Comparison of ENCODE assay signal across 9 mouse cellular contexts in the genomic region with DNA sequence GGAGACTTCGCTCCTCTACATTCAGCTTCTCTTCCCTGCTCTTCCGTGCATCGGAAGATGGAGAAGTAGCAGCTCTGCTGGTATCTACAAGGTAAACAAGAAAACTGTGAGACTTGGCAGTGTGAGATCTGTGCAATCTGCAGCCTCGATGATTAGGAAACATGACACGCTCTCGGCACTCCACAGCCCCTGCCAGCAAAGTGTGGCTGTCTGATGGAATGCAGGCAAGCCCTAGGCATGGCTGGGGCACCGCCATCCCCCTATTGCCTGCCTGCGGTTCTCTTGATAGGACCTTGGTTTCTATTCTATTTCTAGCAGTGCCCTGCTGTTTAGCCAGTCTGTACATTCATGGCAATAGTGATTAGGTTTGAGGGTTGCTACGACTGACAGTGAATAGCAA. TPM values are rescaled to one million over a fixed set of nuclear protein-coding genes. Genes with fewer than 3 reads are reported as not detected.
DNase-seq lines count a peak whose midpoint lies in the region; ATAC-seq lines count a peak whose summit lies in the region.
"Had no signal": no experiment of that assay in that cellular context is flagged by ENCODE, and none has a peak within 500 bp of the region (broad histone marks: within the 10 kb centered on the region; RNA-seq: fewer than 3 reads in every experiment).

No protein-coding gene starts in this region.

- DNase-seq in embryo, embryonic 10 days (ENCODE audit: low spot score): peak; percentile 43
- no peak for DNase-seq in embryo, embryonic 11 days
- DNase-seq in midbrain, embryonic 10.5 days (ENCODE audit: low spot score): no peak
- no peak for DNase-seq in thymus, postnatal 25 days
- no peak for DNase-seq in urinary bladder, adult 18-20 months (ENCODE audit: low spot score in 2 of 2)

- no peaks in the 10 kb centered on the region for H3K36me3 ChIP-seq in midbrain, embryonic 15.5 days (replicated peaks)
- H3K36me3 ChIP-seq in midbrain, embryonic 10.5 days: no peaks in the 10 kb centered on the region
- no peaks in the 10 kb centered on the region for H3K36me3 ChIP-seq in hindbrain, embryonic 13.5 days
- no peaks in the 10 kb centered on the region for H3K36me3 ChIP-seq in neural tube, embryonic 14.5 days (ENCODE audit: control insufficient read depth, insufficient read depth, low read length)

- no peak overlapping the region for H3K9ac ChIP-seq in midbrain, embryonic 15.5 days
- H3K9ac ChIP-seq in hindbrain, embryonic 13.5 days: peak overlapping the region; percentile 35; the same call in 1 of the 2 replicates
- no peak overlapping the region for H3K9ac ChIP-seq in neural tube, embryonic 14.5 days (replicated peaks; ENCODE audit: low read depth, low read length)

- no peak overlapping the region for H3K4me2 ChIP-seq in midbrain, embryonic 15.5 days
- H3K4me2 ChIP-seq in hindbrain, embryonic 13.5 days: no peak overlapping the region
- H3K4me2 ChIP-seq in neural tube, embryonic 14.5 days (ENCODE audit: low read depth, low read length): no peak overlapping the region

- peaks cover 13% of the 10 kb centered on the region for H3K4me1 ChIP-seq in midbrain, embryonic 15.5 days
- H3K4me1 ChIP-seq in midbrain, embryonic 10.5 days: peaks cover 14% of the 10 kb centered on the region
- peaks cover 28% of the 10 kb centered on the region for H3K4me1 ChIP-seq in hindbrain, embryonic 13.5 days (replicated peaks)
- H3K4me1 ChIP-seq in neural tube, embryonic 14.5 days (ENCODE audit: control insufficient read depth, insufficient read depth, low read length): peaks cover 21% of the 10 kb centered on the region

- peak overlapping the region; percentile 16 for H3K27ac ChIP-seq in midbrain, embryonic 15.5 days
- H3K27ac ChIP-seq in midbrain, embryonic 10.5 days (replicated peaks): no peak overlapping the region
- H3K27ac ChIP-seq in hindbrain, embryonic 13.5 days: peak overlapping the region; percentile 18; the same call in 1 of the 2 replicates
- H3K27ac ChIP-seq in neural tube, embryonic 14.5 days (ENCODE audit: low read depth, low read length): peak overlapping the region; percentile 29; the same call in 1 of the 2 replicates

- 55% methylated on average over 9 of the region's 9 CpGs for WGBS in midbrain, embryonic 15.5 days
- 76% methylated on average over 9 of the region's 9 CpGs for WGBS in midbrain, embryonic 10.5 days
- WGBS in hindbrain, embryonic 13.5 days: 56% methylated on average over 9 of the region's 9 CpGs
- WGBS in neural tube, embryonic 14.5 days: 47% methylated on average over 9 of the region's 9 CpGs

- H3K9me3 ChIP-seq in midbrain, embryonic 15.5 days: no peaks in the 10 kb centered on the region
- no peaks in the 10 kb centered on the region for H3K9me3 ChIP-seq in midbrain, embryonic 10.5 days (replicated peaks)
- H3K9me3 ChIP-seq in hindbrain, embryonic 13.5 days: no peaks in the 10 kb centered on the region
- H3K9me3 ChIP-seq in neural tube, embryonic 14.5 days (ENCODE audit: control insufficient read depth, low read length): no peaks in the 10 kb centered on the region

- no peaks in the 10 kb centered on the region for H3K27me3 ChIP-seq in midbrain, embryonic 15.5 days (replicated peaks)
- no peaks in the 10 kb centered on the region for H3K27me3 ChIP-seq in midbrain, embryonic 10.5 days (ENCODE audit: low read depth, poor library complexity, severe bottlenecking)
- H3K27me3 ChIP-seq in hindbrain, embryonic 13.5 days: no peaks in the 10 kb centered on the region
- no peaks in the 10 kb centered on the region for H3K27me3 ChIP-seq in neural tube, embryonic 14.5 days (ENCODE audit: control insufficient read depth, insufficient read depth, low read length)
- H3K27me3 ChIP-seq: CH12.LX had no signal

- ATAC-seq in midbrain, embryonic 15.5 days (replicated peaks): 0 out of 2 replicates have a peak, but pooled peaks have one; percentile 63
- 0 out of 2 replicates have a peak, but pooled peaks have one; percentile 28 for ATAC-seq in hindbrain, embryonic 13.5 days (ENCODE audit: low FRiP score)
- ATAC-seq in neural tube, embryonic 14.5 days (ENCODE audit: low read depth): peak; percentile 44; the same call in 1 of the 2 replicates

- no peak overlapping the region for H3K4me3 ChIP-seq in midbrain, embryonic 15.5 days
- H3K4me3 ChIP-seq in midbrain, embryonic 10.5 days: no peak overlapping the region
- H3K4me3 ChIP-seq in hindbrain, embryonic 13.5 days: no peak overlapping the region
- H3K4me3 ChIP-seq in neural tube, embryonic 14.5 days (ENCODE audit: low read depth, low read length): no peak overlapping the region

RNA-seq across cellular contexts. Expression of a gene that starts 59.7 kb away (rescaled TPM):
- polyA plus RNA-seq in midbrain, embryonic 15.5 days (2015; fragmentation: Nextera tagmentation; extraction: Ambion mirVana): 7.1 and 7.6 TPM in 2 replicates
- polyA plus RNA-seq in midbrain, embryonic 10.5 days (2016; fragmentation: Nextera tagmentation; extraction: Ambion mirVana): 0.56 and 0.68 TPM in 2 replicates
- 4.1 and 4.4 TPM in 2 replicates for polyA plus RNA-seq in hindbrain, embryonic 13.5 days (2015; fragmentation: Nextera tagmentation; extraction: Ambion mirVana)
- polyA plus RNA-seq in neural tube, embryonic 14.5 days (2014; fragmentation: Nextera tagmentation; extraction: Ambion mirVana): 13.3 and 15.4 TPM in 2 replicates
